Mouse (Mus musculus) left cerebral cortex, postnatal 10 days (tissue): ENCODE results near the gene Smim24. TPM values are rescaled to one million over a fixed set of nuclear protein-coding genes. Genes with fewer than 3 reads are reported as not detected.

Experiments
- microRNA-seq: library from miRNA; unstranded; fragments of <30 nt; microRNA quantifications from one replicate; pipeline ENCODE4 v1.2.0, GENCODE M21; 2022
- total RNA-seq, 2 experiments: library from RNA; stranded (reverse); gene quantifications; 2 replicates each; pipeline ENCODE4 v1.2.3; 2021

The Smim24 gene
- total RNA-seq, 2 experiments from 2014 or later: 2.0 to 2.2 TPM

Small RNA genes within 50 kb of the gene (microRNA-seq; reads per million reads assigned to microRNA genes)
- not detected for gene Mir1191b
- gene Mir6913: 4.0 reads per million, percentile 11 among the genes with 10 or more reads in this experiment

Other genes with a start within 250 kb of the Smim24 start
- 10 to 100 TPM; 24.3 to 25.8 TPM for gene Pias4, start 225.1 kb upstream of the Smim24 start, total RNA-seq
- gene Eef2, start 216.4 kb upstream of the Smim24 start, total RNA-seq: 1,000 to 10,000 TPM; 1,077 to 1,083 TPM
- 10 to 100 TPM; 64.1 to 72.7 TPM for gene Dapk3, start 210.0 kb upstream of the Smim24 start, total RNA-seq
- gene 4930442H23Rik, start 209.2 kb upstream of the Smim24 start, total RNA-seq: not detected
- gene Nmrk2, start 191.0 kb upstream of the Smim24 start, total RNA-seq: not detected
- gene Atcay, start 162.2 kb upstream of the Smim24 start, total RNA-seq: 100 to 1,000 TPM; 209 to 222 TPM
- gene Zfr2, start 159.9 kb upstream of the Smim24 start, total RNA-seq: 10 to 100 TPM; 62.2 to 63.5 TPM
- gene Matk, start 140.1 kb upstream of the Smim24 start, total RNA-seq: 100 to 1,000 TPM; 223 to 225 TPM
- 10 to 100 TPM; 47.8 to 52.7 TPM for gene Mrpl54, start 126.1 kb upstream of the Smim24 start, total RNA-seq
- gene Apba3, start 126.1 kb upstream of the Smim24 start, total RNA-seq: 10 to 100 TPM; 23.7 to 32.6 TPM
- under 1 TPM; 0.39 to 0.49 TPM for gene Tjp3, start 101.5 kb upstream of the Smim24 start, total RNA-seq
- 100 to 1,000 TPM; 336 to 340 TPM for gene Pip5k1c, start 100.1 kb upstream of the Smim24 start, total RNA-seq
- 10 to 100 TPM; 26.4 to 26.7 TPM for gene Cactin, start 71.9 kb upstream of the Smim24 start, total RNA-seq
- 1 to 10 TPM; 1.1 to 2.1 TPM for gene Tbxa2r, start 64.3 kb upstream of the Smim24 start, total RNA-seq
- under 1 TPM; 0.39 to 0.49 TPM for gene Gipc3, start 49.8 kb upstream of the Smim24 start, total RNA-seq
- 10 to 100 TPM; 18.3 to 20.3 TPM for gene Hmg20b, start 42.6 kb upstream of the Smim24 start, total RNA-seq
- 10 to 100 TPM; 32.8 to 35.9 TPM for gene Mfsd12, start 35.6 kb upstream of the Smim24 start, total RNA-seq
- 1 to 10 TPM; 1.2 to 1.7 TPM for gene 4930404N11Rik, start 27.2 kb upstream of the Smim24 start, total RNA-seq
- 10 to 100 TPM; 85.7 to 94.7 TPM for gene Fzr1, start 14.5 kb upstream of the Smim24 start, total RNA-seq
- 10 to 100 TPM; 79.3 to 83.5 TPM for gene Dohh, start 8.6 kb upstream of the Smim24 start, total RNA-seq
- 1 to 10 TPM; 3.4 to 5.0 TPM for gene Gm48551, start 8.6 kb upstream of the Smim24 start, total RNA-seq
- gene Gm48552, start 4.0 kb upstream of the Smim24 start, total RNA-seq: 1 to 10 TPM; 2.5 to 3.5 TPM
- gene Nfic, start 62.6 kb downstream of the Smim24 start, total RNA-seq: 10 to 100 TPM; 40.7 to 44.6 TPM
- gene Celf5, start 89.7 kb downstream of the Smim24 start, total RNA-seq: 100 to 1,000 TPM; 287 to 297 TPM
- gene Ncln, start 103.3 kb downstream of the Smim24 start, total RNA-seq: 100 to 1,000 TPM in 1 of 2 experiments, 10 to 100 TPM in 1; 94.8 to 102 TPM
- gene S1pr4, start 107.1 kb downstream of the Smim24 start, total RNA-seq: under 1 TPM; 0.18 to 0.28 TPM
- gene Gna15, start 131.2 kb downstream of the Smim24 start, total RNA-seq: 1 to 10 TPM; 2.3 to 2.9 TPM
- 100 to 1,000 TPM; 111 to 118 TPM for gene Gna11, start 152.1 kb downstream of the Smim24 start, total RNA-seq
- 100 to 1,000 TPM; 542 to 558 TPM for gene Aes, start 166.4 kb downstream of the Smim24 start, total RNA-seq
- 10 to 100 TPM; 20.9 to 22.4 TPM for gene Tle2, start 181.5 kb downstream of the Smim24 start, total RNA-seq
- 1 to 10 TPM in 1 of 2 experiments, under 1 TPM in 1; 0.93 to 3.0 TPM for gene Tle6, start 208.0 kb downstream of the Smim24 start, total RNA-seq
- 1 to 10 TPM; 1.9 to 2.2 TPM for gene BC025920, start 213.2 kb downstream of the Smim24 start, total RNA-seq
- 10 to 100 TPM; 28.0 to 29.3 TPM for gene Sirt6, start 234.7 kb downstream of the Smim24 start, total RNA-seq
- 10 to 100 TPM; 34.1 to 35.1 TPM for gene Ankrd24, start 235.5 kb downstream of the Smim24 start, total RNA-seq